Mouse (Mus musculus) kidney, adult 2 months (tissue): ENCODE results near the gene Atad3a. TPM values are rescaled to one million over a fixed set of nuclear protein-coding genes. Genes with fewer than 3 reads are reported as not detected.

ENCODE experiments used
- DNase-seq: peaks from one replicate; pipeline ENCODE4 v3.0.0; 2021
- H3K27ac ChIP-seq: fragments of 200-500 bp; 2 replicates; pipeline ENCODE4 v1.5.1; 2012; ENCODE audit warnings: low read depth, low read length, control low read depth, inconsistent platforms; ENCODE audit not compliant: insufficient read depth
- H3K27me3 ChIP-seq: fragments of 200-500 bp; replicated peaks from 2 replicates; pipeline ENCODE4 v1.6.1; 2012; ENCODE audit warnings: mild to moderate bottlenecking, moderate library complexity, low read length, inconsistent platforms; ENCODE audit not compliant: control insufficient read depth, insufficient read depth
- H3K36me3 ChIP-seq: fragments of 200-500 bp; 2 replicates; pipeline ENCODE4 v1.6.1; 2012; ENCODE audit warnings: mild to moderate bottlenecking, moderate library complexity, low read length, inconsistent platforms; ENCODE audit not compliant: control insufficient read depth, insufficient read depth
- H3K4me1 ChIP-seq: fragments of 200-500 bp; 2 replicates; pipeline ENCODE4 v1.6.1; 2011; ENCODE audit warnings: low read length; ENCODE audit not compliant: control insufficient read depth, insufficient read depth
- H3K4me3 ChIP-seq: fragments of 200-500 bp; 2 replicates; pipeline ENCODE4 v1.5.1; 2011; ENCODE audit warnings: mild to moderate bottlenecking, low read depth, low read length, control low read depth; ENCODE audit not compliant: insufficient read depth
- CTCF ChIP-seq: fragments of 200-500 bp; conservative IDR thresholded peaks from 2 replicates; pipeline ENCODE4 v1.5.1; 2011; ENCODE audit warnings: low read depth, mild to moderate bottlenecking, control low read depth, low read length, moderate library complexity, mixed read lengths; ENCODE audit not compliant: insufficient read depth, insufficient read length
- POLR2A ChIP-seq: fragments of 200-500 bp; IDR thresholded peaks from one replicate; pipeline ENCODE4 v1.6.1; 2011; ENCODE audit warnings: low read depth, low read length, control low read depth
- WGBS: fragments of 180-500 bp; shearing (Covaris S2); methylation state at CpG from one replicate; pipeline ENCODE4 v1.1.7; 2018; 5-methylcytosine and 5-hydroxymethylcytosine counted together
- polyA plus RNA-seq: library from polyadenylated mRNA; depleted of rRNA; stranded (reverse); fragments of >200 nt; gene quantifications from 2 replicates; pipeline ENCODE4 v1.2.3, GENCODE M21; 2012

Gene Atad3a
- polyA plus RNA-seq, 1 experiment: 130 TPM

DNA sequence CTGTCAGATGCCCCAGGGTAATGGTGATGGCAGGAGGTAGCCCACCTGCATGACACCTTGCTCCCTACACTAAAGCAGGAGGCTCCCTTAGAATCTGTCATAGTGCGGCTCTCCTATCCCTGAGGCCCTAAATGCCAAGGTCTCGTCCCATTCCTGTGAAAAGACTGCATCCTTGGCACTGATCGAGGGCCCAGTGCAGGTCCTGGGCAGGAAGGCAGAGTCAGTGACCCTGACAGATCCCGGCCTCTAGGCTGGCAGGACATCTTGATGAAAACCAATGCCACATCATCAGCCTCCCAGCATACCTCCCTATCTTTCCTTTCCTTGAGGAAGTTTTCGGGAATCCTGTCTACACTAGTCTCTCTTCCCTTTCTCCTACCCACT, 8.6 kb upstream of the Atad3a start:
- H3K27me3 ChIP-seq: no peaks in the 10 kb centered on the region
- H3K27ac ChIP-seq: no peak overlapping the region
- WGBS: 38% methylated on average over 5 of the region's 5 CpGs
- DNase-seq: no peak
- peaks cover 32% of the 10 kb centered on the region for H3K4me1 ChIP-seq
- TF ChIP-seq CTCF (no peak), POLR2A (no peak)
- H3K36me3 ChIP-seq: no peaks in the 10 kb centered on the region
- peak overlapping the region; percentile 65 for H3K4me3 ChIP-seq

DNA sequence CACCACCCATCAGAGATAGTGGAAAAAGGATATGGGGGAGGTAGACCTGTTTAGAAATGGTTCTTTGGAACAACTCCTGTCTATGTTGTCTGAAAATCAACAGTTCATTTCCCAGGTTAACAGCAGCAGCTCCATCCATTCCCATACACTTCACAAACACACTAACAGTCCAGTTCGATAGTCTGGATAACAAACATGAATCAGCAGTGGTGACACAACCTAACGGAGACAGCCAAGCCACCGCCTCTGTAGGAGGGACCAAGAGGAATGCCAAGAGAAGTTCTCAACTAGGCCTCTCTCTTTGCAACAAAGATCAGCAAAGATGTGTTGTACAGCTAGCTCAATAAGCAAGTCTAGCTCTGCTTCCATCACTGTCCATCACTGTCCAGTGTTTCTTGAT, 1.5 kb upstream of the Atad3a start:
- no peaks in the 10 kb centered on the region for H3K36me3 ChIP-seq
- DNase-seq: no peak
- no peak overlapping the region for H3K4me3 ChIP-seq
- H3K27me3 ChIP-seq: no peaks in the 10 kb centered on the region
- no peak overlapping the region for H3K27ac ChIP-seq
- peaks cover 9% of the 10 kb centered on the region for H3K4me1 ChIP-seq
- TF ChIP-seq CTCF (no peak), POLR2A (no peak)
- 77% methylated on average over 3 of the region's 3 CpGs for WGBS

DNA sequence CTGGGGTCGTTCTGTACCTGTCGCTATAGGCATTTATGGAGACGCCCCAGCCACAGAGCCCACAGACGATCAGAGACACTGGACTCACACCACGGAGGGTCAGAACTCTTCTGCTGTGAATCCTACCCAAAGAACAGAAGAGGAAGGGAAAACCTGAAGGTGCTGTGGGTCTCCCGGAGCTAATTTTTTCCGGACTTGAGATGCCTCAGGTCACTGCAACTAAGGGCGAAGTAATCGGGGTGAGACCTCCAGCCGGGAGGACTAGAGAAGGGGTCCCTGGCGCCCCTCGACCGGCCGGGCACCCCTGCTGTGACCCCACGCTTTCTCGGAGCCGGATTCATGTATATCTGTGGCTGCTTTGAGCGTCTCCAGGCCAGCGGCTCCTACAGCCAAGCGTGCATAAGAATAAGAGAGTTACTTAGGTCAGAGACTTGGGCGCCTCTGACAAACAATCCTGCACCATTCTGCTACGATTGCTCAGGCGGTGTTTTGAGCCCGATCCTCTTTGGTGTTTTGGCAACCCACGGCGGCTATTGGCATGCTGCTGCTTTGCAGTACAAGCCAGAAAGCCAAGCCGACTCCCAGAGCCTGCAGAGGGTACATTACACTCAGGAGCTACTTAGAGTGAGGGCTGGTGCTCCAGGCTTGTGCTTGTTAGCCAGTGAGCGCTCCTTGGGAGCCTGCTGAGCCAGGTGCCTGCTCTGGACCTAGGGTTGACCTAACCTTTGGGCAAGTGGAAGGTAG, 635 bp upstream of the Atad3a start:
- Histone ChIP-seq H3K27ac (no peak overlapping the region), H3K27me3 (no peaks in the 10 kb centered on the region), H3K4me1 (peaks cover 9% of the 10 kb centered on the region), H3K4me3 (peak overlapping the region; percentile 56), H3K36me3 (no peaks in the 10 kb centered on the region)
- WGBS: 2% methylated on average over 28 of the region's 28 CpGs
- no peak for TF ChIP-seq POLR2A
- TF ChIP-seq CTCF: no peak
- peak; percentile 31 for DNase-seq

DNA sequence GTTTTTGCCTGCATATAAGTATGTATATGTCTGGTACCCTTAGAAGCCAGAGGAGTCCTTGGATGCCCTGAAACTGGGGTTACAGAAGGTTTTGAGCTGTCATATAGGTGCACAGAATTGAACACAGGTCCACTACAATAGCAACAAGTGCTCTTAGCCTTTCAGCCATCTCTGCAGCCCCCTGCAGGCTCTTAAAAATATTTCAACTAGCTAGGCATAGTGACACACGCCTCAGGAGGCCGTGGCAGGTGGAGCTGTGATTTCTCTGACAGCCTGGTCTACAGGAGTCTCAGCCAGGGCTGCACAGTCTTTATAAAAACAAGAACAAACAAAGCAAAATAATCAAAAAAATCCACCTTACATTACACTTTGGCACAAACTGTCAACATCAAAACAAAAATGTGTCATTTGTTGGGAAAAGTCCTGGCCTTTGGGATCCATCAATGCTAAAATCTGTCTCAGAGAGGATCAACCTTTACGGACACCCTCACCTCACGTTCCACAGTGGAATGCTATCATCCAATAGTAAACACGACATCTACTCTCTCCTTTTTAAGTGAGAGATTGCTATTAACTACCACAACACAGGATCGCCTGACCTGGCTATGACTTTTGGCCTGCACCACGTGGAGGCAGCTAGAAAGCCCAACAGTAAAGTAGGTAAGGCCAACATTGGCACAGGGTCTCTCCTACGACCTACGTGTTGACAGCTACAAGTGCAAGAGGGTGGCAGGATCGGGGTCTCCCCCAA, 856 bp downstream of the Atad3a start:
- peak; percentile 54 for DNase-seq

DNA sequence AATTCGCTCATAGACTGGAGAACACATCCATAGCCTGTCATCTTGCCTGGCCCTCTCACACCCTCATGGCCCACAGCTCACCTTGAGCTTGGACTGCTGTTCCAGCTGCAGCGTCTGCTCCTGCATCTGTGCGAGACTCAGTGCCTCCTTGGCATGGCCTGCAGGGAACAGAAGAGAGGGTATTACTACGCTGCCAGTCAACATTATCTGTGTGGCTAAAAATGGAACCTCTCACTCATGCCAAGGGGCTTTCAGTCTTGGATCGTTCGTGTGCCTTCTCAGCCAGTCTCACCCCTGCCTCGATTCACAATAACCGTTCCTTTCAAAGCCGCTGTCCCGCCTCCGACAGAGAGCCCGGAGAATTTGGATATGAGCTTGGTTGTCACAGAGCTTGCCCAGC, 3.9 kb downstream of the Atad3a start:
- peaks cover 9% of the 10 kb centered on the region for H3K4me1 ChIP-seq
- H3K36me3 ChIP-seq: no peaks in the 10 kb centered on the region; the same call in none of the 2 replicates
- DNase-seq: no peak
- TF ChIP-seq POLR2A (no peak), CTCF (no peak)
- no peak overlapping the region for H3K4me3 ChIP-seq
- no peaks in the 10 kb centered on the region for H3K27me3 ChIP-seq
- WGBS: 89% methylated on average over 12 of the region's 12 CpGs
- no peak overlapping the region for H3K27ac ChIP-seq

More for the DNA sequence above, 856 bp downstream of the Atad3a start:
- TF ChIP-seq POLR2A (no peak), CTCF (peak; percentile 26; the same call in 1 of the 2 replicates)
- no peaks in the 10 kb centered on the region for H3K27me3 ChIP-seq
- no peaks in the 10 kb centered on the region; the same call in 1 of the 2 replicates for H3K36me3 ChIP-seq
- peaks cover 9% of the 10 kb centered on the region for H3K4me1 ChIP-seq
- 1% methylated on average over 10 of the region's 10 CpGs for WGBS
- peak overlapping the region; percentile 62 for H3K4me3 ChIP-seq
- peak overlapping the region; percentile 48 for H3K27ac ChIP-seq

DNA sequence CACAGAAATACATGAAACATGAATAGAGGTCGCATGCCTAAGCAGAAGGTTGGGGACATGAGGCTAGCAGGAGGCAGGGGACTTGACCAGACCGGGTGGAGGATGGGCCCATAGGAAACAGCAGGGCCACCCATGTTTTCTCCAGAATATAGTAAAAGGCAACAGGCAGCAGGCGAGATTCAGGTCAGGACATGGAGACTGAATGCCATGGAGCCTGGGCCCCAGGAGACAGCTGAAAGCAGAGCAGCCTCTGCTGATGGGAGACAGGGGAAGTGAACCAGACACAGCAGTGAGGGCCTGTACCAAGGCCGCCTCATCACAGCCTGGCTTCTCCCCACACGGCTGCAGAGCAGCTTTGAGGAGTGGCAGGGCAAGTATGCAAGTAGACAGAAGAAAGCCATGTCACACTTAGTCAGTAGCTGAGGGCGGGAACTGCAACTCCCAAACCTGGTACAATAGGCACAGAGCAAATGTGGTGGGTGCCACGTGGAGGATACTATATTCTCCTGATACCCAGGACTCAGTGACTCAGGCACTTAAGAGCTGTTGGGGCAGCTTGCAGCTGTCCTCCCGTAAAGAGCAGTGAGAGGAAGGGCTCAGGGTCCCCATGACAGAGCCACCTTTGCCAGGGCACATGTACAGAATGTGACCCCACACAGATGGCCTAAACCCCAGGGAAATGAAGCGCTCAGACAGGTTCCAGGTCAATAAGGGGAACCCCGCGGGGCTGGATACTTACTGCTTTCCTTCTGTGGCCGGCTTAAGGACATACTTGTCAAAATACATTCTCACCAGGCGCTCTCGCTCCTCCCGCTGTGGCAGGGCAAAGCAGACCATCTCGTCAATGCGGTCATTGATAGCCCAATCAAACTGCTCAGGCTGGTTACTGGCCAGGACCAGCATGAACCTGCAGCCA, 14.1 kb downstream of the Atad3a start:
- Histone ChIP-seq H3K36me3 (peaks cover 2% of the 10 kb centered on the region; the same call in 1 of the 2 replicates), H3K4me1 (no peaks in the 10 kb centered on the region), H3K27me3 (no peaks in the 10 kb centered on the region), H3K4me3 (no peak overlapping the region), H3K27ac (no peak overlapping the region)
- WGBS: 91% methylated on average over 17 of the region's 17 CpGs
- DNase-seq: no peak
- no peak for TF ChIP-seq CTCF
- TF ChIP-seq POLR2A: no peak
